Mouse (Mus musculus): Measurements from ENCODE around the gene Vezt. TPM values are rescaled to one million over a fixed set of nuclear protein-coding genes. Genes with fewer than 3 reads are reported as not detected.

Vezt gene
- polyA plus RNA-seq, 1 experiment: 16.4 TPM

DNA sequence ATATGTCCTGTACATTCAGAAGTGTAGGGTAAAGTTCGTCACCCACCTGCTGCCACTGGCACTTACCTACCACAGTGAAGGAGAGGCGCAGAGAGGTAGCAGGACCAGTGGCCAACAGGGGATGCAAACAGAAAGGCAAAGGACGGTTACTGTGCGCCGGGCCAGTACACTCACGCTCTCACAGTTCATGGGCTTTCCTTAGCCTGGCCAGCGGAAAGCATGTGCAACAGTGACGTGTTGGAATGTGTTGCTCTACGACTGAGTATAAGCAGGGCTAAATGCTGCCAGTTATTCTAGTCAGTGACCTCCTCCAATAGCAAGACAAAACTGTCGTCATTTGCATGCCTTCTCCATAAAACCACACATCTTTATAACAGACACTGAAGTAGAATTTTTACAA lies 41.5 kb downstream of the Vezt start:
- no peak overlapping the region for H3K4me3 ChIP-seq (ENCODE audit: insufficient read depth, low read length)

DNA sequence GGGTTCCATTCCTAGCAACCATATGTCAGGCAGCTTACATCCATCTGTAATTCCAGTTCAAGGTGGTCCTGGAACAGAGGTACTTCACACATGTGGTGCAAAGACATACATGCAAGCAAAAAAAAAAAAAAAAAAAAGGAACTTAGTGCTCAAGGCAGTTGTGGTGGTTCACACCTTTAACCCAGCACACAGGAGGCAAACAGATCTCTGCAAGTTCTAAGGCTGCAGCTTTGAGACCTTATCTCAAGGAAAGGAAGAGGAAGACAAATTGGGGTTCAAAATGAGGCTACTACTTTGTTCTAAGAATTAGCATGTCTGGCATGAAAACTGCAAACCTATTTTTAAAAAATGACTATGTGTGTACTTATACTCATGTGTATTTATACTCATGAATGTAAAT lies 50.3 kb downstream of the Vezt start:
- TF ChIP-seq CTCF (IDR thresholded peaks at IDR 0.05; ENCODE audit: low read depth, low read length) (no peak), POLR2A (IDR thresholded peaks at IDR 0.05; ENCODE audit: borderline replicate concordance, low read depth, low read length) (no peak)
- no peaks in the 10 kb centered on the region for H3K4me1 ChIP-seq (ENCODE audit: control insufficient read depth, insufficient read depth, low read length)
- H3K4me3 ChIP-seq (ENCODE audit: insufficient read depth, low read length): no peak overlapping the region
- no peak overlapping the region for H3K27ac ChIP-seq (ENCODE audit: insufficient read depth, low read depth, low read length)

More for the DNA sequence above, 41.5 kb downstream of the Vezt start:
- H3K27ac ChIP-seq (ENCODE audit: insufficient read depth, low read depth, low read length): no peak overlapping the region
- TF ChIP-seq POLR2A (IDR thresholded peaks at IDR 0.05; ENCODE audit: borderline replicate concordance, low read depth, low read length): no peak
- no peak for TF ChIP-seq CTCF (IDR thresholded peaks at IDR 0.05; ENCODE audit: low read depth, low read length)
- H3K4me1 ChIP-seq (ENCODE audit: control insufficient read depth, insufficient read depth, low read length): peaks cover 8% of the 10 kb centered on the region

DNA sequence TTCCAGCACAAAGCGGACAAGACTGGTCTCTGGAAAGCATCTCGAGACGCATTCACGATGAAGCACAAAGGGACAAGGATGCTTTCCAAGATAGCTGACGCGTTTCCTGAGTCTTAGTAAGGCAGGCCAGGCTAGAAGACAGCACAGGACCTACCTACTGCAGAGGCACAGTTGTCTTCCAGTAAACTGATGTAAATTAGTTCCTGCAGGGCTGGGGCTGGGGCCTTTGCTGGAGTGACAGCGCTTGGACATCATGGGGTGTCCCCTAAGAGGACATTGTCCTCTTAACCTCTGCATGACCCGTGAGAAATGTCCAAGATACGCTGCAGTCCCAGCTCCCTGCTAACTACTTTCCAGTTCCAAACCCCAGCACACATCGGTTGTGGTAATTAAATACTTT lies 66.3 kb downstream of the Vezt start:
- TF ChIP-seq CTCF (IDR thresholded peaks at IDR 0.05; ENCODE audit: low read depth, low read length) (no peak), POLR2A (IDR thresholded peaks at IDR 0.05; ENCODE audit: borderline replicate concordance, low read depth, low read length) (no peak)

DNA sequence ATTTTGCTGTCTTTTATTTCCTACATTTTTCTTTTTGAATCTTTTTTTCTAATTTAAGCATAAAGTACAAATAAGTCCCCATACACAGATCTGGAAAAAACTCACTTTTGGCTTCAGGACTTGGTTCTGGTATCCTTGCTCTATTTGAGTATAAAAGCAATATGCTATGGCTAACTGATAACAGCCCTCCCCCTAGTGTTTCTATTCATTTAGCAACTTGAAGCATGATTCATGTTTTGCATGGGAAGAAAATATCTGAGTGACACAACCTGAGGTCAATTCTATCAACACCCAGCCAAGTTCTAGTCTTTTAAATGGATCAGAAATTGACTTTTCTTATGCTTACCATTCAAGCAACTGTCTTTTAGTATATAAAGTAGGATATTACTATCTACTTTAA lies 68.1 kb downstream of the Vezt start:
- TF ChIP-seq POLR2A (IDR thresholded peaks at IDR 0.05; ENCODE audit: borderline replicate concordance, low read depth, low read length): no peak

More for the DNA sequence above, 66.3 kb downstream of the Vezt start:
- Histone ChIP-seq H3K4me3 (ENCODE audit: insufficient read depth, low read length) (no peak overlapping the region), H3K4me1 (ENCODE audit: control insufficient read depth, insufficient read depth, low read length) (no peaks in the 10 kb centered on the region), H3K27ac (ENCODE audit: insufficient read depth, low read depth, low read length) (no peak overlapping the region)

DNA sequence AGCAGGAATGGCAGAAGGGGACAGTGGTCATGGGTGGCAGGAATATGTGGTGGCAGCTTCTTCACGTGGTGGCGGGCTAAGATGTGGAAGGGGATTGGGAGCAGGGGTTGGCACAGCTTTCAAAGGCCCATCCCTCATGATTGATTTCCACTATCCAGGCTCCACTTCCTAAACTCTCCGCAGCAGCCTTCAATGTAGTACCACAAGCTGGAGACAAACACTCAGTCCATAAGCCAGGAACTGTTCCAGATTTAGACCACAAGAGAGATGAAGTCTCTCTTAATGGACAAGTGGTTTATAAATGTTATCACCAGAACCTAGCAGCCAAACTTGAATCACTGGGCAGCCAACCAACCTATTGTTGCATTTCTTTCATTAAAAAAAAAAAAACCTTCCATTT lies 81.6 kb downstream of the Vezt start:
- Histone ChIP-seq H3K4me3 (ENCODE audit: insufficient read depth, low read length) (no peak overlapping the region), H3K27ac (ENCODE audit: insufficient read depth, low read depth, low read length) (no peak overlapping the region), H3K4me1 (ENCODE audit: control insufficient read depth, insufficient read depth, low read length) (peaks cover 20% of the 10 kb centered on the region)
- no peak for TF ChIP-seq POLR2A (IDR thresholded peaks at IDR 0.05; ENCODE audit: borderline replicate concordance, low read depth, low read length)
- TF ChIP-seq CTCF (IDR thresholded peaks at IDR 0.05; ENCODE audit: low read depth, low read length): no peak

More for the DNA sequence above, 68.1 kb downstream of the Vezt start:
- Histone ChIP-seq H3K4me3 (ENCODE audit: insufficient read depth, low read length) (no peak overlapping the region), H3K4me1 (ENCODE audit: control insufficient read depth, insufficient read depth, low read length) (no peaks in the 10 kb centered on the region), H3K27ac (ENCODE audit: insufficient read depth, low read depth, low read length) (no peak overlapping the region)

DNA sequence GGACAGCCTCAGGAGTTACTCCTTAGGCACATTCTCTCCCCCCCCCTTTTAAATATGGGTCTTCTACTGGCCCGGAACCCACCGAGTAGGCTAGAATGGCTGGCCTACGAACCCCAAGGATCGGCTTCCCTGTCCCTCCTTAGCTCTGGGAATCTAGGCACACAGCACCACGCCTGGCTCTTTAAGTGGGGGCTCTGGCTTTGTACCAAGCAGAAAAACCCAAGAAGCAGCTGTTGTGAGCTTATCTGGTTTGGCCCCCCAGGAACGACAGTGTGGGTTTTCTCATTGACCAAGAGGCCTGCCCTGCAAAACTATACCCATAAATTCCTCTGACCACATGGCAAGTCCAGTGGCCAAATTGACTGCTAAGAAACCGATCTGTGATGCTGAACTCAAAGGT lies 82.1 kb downstream of the Vezt start:
- H3K4me1 ChIP-seq (ENCODE audit: control insufficient read depth, insufficient read depth, low read length): peaks cover 20% of the 10 kb centered on the region
- H3K4me3 ChIP-seq (ENCODE audit: insufficient read depth, low read length): no peak overlapping the region
- TF ChIP-seq CTCF (IDR thresholded peaks at IDR 0.05; ENCODE audit: low read depth, low read length): no peak
- no peak for TF ChIP-seq POLR2A (IDR thresholded peaks at IDR 0.05; ENCODE audit: borderline replicate concordance, low read depth, low read length)
- no peak overlapping the region for H3K27ac ChIP-seq (ENCODE audit: insufficient read depth, low read depth, low read length)

DNA sequence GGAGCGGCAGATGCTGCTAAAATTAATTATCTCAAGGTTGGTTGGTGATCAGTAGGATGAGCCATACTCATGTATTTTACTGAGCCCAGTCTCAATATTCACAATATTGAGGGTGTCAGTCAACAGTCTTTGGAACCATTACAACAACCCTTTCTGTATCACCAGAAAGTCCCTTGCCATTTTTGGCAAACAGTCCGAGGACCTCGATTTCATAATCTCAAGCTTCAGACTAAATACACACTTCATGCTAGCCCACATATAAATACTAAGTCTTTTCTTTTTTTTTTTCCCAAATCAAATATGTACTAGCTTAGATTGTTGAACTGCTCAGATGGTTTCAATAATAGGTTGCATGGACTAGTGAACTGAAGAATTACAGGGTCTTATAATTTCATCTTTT lies 84.6 kb downstream of the Vezt start:
- TF ChIP-seq POLR2A (IDR thresholded peaks at IDR 0.05; ENCODE audit: borderline replicate concordance, low read depth, low read length): no peak
- no peak for TF ChIP-seq CTCF (IDR thresholded peaks at IDR 0.05; ENCODE audit: low read depth, low read length)

DNA sequence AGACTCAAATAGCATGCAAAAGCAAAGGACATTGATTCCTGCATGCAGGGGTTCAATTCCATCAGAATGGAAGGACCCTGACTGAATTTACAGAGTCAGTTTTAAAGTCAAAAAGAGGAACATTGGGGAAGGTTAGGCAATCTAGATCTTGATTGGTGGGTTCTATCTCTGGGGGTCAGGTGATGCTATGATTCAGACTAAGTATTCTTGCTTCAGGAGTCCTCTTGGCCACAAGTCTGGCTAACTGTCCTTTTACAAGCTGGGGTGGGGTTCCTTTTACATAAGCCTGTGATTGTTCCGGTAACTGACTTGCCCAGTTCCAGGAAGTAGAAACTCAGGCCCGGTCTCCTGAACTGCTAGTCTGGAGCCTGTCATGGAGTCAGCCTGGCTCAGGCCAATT lies 85.7 kb downstream of the Vezt start:
- Histone ChIP-seq H3K27ac (ENCODE audit: insufficient read depth, low read depth, low read length) (peak overlapping the region; percentile 55), H3K4me1 (ENCODE audit: control insufficient read depth, insufficient read depth, low read length) (peaks cover 37% of the 10 kb centered on the region), H3K4me3 (ENCODE audit: insufficient read depth, low read length) (no peak overlapping the region)
- no peak for TF ChIP-seq CTCF (IDR thresholded peaks at IDR 0.05; ENCODE audit: low read depth, low read length)
- TF ChIP-seq POLR2A (IDR thresholded peaks at IDR 0.05; ENCODE audit: borderline replicate concordance, low read depth, low read length): no peak

More for the DNA sequence above, 84.6 kb downstream of the Vezt start:
- Histone ChIP-seq H3K4me1 (ENCODE audit: control insufficient read depth, insufficient read depth, low read length) (peaks cover 27% of the 10 kb centered on the region), H3K4me3 (ENCODE audit: insufficient read depth, low read length) (no peak overlapping the region), H3K27ac (ENCODE audit: insufficient read depth, low read depth, low read length) (no peak overlapping the region)

DNA sequence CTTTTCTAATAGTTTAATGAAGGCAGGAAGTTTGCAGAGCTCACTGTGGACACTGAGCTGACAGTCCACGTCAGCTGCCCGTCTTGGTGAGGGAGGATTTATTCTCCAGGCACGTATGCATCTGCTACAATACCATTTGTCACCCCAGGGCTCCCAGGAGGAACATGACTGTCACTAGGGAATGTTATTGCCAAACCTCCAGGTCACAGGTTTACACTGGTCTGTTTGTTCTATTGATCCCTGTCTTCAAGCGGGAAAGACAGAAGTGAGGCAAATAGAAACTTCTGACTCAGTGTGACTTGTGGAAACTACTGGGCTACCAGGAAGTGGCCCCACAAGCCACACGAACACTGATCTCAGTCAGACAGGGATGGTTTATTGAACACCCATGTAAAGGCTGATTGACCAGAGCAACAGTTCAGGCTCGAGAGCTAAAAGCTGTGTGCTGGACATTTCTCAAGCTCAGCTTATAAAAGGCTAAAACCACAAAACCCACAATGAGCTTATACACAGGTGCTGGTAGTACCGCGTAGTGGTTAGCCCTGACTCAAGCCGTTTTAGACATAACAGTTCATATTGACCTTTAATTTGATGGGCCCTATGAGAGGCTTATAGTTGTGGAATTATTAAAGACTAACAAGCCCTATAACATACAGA lies 89.6 kb downstream of the Vezt start:
- no peak for TF ChIP-seq POLR2A (IDR thresholded peaks at IDR 0.05; ENCODE audit: borderline replicate concordance, low read depth, low read length)
- no peak for TF ChIP-seq CTCF (IDR thresholded peaks at IDR 0.05; ENCODE audit: low read depth, low read length)
- H3K27ac ChIP-seq (ENCODE audit: insufficient read depth, low read depth, low read length): peak overlapping the region; percentile 64

DNA sequence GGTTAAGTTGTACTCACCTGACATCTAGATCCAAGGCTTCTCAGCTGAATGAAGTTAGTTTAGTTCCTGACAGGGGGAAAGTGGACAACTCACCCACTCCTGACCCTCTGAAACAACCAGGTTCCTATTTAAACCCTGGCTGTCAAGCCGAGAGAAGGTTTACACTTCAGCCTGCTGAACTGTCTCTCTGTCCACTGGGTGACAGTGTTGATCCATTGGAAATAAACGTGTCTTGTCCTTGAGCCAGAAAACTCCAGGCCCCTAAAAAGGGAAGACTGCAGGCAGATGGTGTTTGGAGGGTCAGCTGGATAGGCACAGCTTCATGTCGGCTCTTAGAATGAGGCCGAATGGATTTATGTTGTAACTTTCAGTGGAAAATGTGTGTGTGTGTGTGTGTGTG lies 90.3 kb downstream of the Vezt start:
- peak; percentile 36; the same call in 1 of the 2 replicates for TF ChIP-seq CTCF (IDR thresholded peaks at IDR 0.05; ENCODE audit: low read depth, low read length)
- TF ChIP-seq POLR2A (IDR thresholded peaks at IDR 0.05; ENCODE audit: borderline replicate concordance, low read depth, low read length): no peak
- peak overlapping the region; percentile 64 for H3K27ac ChIP-seq (ENCODE audit: insufficient read depth, low read depth, low read length)
- no peak overlapping the region for H3K4me3 ChIP-seq (ENCODE audit: insufficient read depth, low read length)
- peaks cover 36% of the 10 kb centered on the region for H3K4me1 ChIP-seq (ENCODE audit: control insufficient read depth, insufficient read depth, low read length)

More for the DNA sequence above, 89.6 kb downstream of the Vezt start:
- peaks cover 37% of the 10 kb centered on the region for H3K4me1 ChIP-seq (ENCODE audit: control insufficient read depth, insufficient read depth, low read length)
- H3K4me3 ChIP-seq (ENCODE audit: insufficient read depth, low read length): no peak overlapping the region
